In the genomic region with DNA sequence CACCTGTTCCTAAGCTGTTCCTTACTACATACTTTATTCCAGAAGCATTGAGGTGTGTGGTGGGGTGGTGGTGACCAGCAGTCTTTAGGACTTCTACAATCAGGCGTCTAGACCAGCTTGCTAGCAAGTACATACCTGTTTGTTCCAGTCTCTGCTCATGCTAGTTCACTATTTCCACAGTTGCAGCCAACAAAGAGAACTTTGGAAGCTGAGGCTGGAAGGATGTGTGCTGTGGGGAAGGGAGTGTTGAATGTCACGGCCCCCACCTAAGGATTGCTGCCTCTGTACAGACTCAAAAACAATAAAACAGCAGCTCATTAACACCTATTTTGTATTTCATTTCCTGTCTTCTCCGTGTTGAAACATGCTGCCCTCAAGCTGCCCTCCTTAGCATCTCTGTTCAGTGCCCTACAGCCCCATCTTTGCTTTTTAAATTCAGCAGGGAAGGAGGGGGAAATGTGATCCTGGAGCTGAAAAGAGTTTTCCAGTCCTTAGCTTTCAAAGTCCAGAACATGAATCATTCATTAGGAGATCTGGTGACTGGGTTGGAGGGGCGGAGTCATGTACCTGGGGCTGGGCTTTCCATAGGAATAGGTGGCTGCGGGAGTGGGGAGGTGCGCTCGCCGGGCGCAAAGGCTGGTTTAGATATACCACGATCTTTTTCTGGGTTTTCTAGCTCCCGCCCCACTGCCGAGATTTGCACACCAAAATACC, we compare ENCODE assay signal across 8 mouse cellular contexts. TPM values are rescaled to one million over a fixed set of nuclear protein-coding genes. Genes with fewer than 3 reads are reported as not detected.
DNase-seq lines count a peak whose midpoint lies in the region; ATAC-seq and TF ChIP-seq lines count a peak whose summit lies in the region.

No protein-coding gene starts in this region.

- H3K9ac ChIP-seq in forebrain, embryonic 13.5 days, result peak overlapping the region; percentile 65
- peak overlapping the region; percentile 41 for H3K9ac ChIP-seq in hindbrain, embryonic 14.5 days
- H3K9ac ChIP-seq in limb, embryonic 11.5 days (ENCODE audit: low read length), result peak overlapping the region; percentile 2; the same call in 1 of the 2 replicates
- H3K9ac ChIP-seq in midbrain, embryonic 14.5 days (replicated peaks; ENCODE audit: low read length), result peak overlapping the region; percentile 50

- DNase-seq in gastrocnemius, adult 2 months, result peak; percentile 74
- DNase-seq in gastrocnemius, postnatal 4 days (ENCODE audit: low spot score in 2 of 2), result no peak
- DNase-seq in adrenal gland, postnatal 25 days, result peak; percentile 75
- peak; percentile 61 for DNase-seq in hindbrain, embryonic 14.5 days (ENCODE audit: low spot score)
- DNase-seq in limb, embryonic 11.5 days (ENCODE audit: low spot score), result peak; percentile 76
- peak; percentile 79 for DNase-seq in midbrain, embryonic 14.5 days

- no peaks in the 10 kb centered on the region for H3K27me3 ChIP-seq in forebrain, embryonic 13.5 days
- no peaks in the 10 kb centered on the region for H3K27me3 ChIP-seq in hindbrain, embryonic 14.5 days (ENCODE audit: control insufficient read depth, insufficient read depth, low read length)
- H3K27me3 ChIP-seq in limb, embryonic 11.5 days (ENCODE audit: control insufficient read depth, insufficient read depth, low read length), result no peaks in the 10 kb centered on the region
- H3K27me3 ChIP-seq in midbrain, embryonic 14.5 days (ENCODE audit: control insufficient read depth, insufficient read depth, low read length), result no peaks in the 10 kb centered on the region

- H3K4me2 ChIP-seq in forebrain, embryonic 13.5 days, result peak overlapping the region; percentile 89
- peak overlapping the region; percentile 74 for H3K4me2 ChIP-seq in hindbrain, embryonic 14.5 days (replicated peaks)
- peak overlapping the region; percentile 73 for H3K4me2 ChIP-seq in limb, embryonic 11.5 days (ENCODE audit: low read depth, severe bottlenecking)
- H3K4me2 ChIP-seq in midbrain, embryonic 14.5 days (ENCODE audit: low read length), result peak overlapping the region; percentile 78

- peaks cover 26% of the 10 kb centered on the region for H3K4me1 ChIP-seq in forebrain, embryonic 13.5 days
- H3K4me1 ChIP-seq in hindbrain, embryonic 14.5 days (replicated peaks; ENCODE audit: control insufficient read depth, insufficient read depth, low read length), result peaks cover 16% of the 10 kb centered on the region
- H3K4me1 ChIP-seq in limb, embryonic 11.5 days (ENCODE audit: control insufficient read depth, insufficient read depth, low read length), result peaks cover 12% of the 10 kb centered on the region; the same call in 1 of the 2 replicates
- peaks cover 10% of the 10 kb centered on the region for H3K4me1 ChIP-seq in midbrain, embryonic 14.5 days (ENCODE audit: control insufficient read depth, insufficient read depth, low read length)

- 0% methylated on average over 12 of the region's 12 CpGs for WGBS in forebrain, embryonic 13.5 days
- 2% methylated on average over 12 of the region's 12 CpGs for WGBS in hindbrain, embryonic 14.5 days
- 1% methylated on average over 12 of the region's 12 CpGs for WGBS in limb, embryonic 11.5 days
- whole genome bisulfite sequencing in midbrain, embryonic 14.5 days, result 2% methylated on average over 12 of the region's 12 CpGs

- intact Hi-C loops in gastrocnemius, adult 2 months (cut with DNase I), result no loop called here

- 0 out of 2 replicates have a peak, but pooled peaks cover under 1% of the 10 kb centered on the region for H3K36me3 ChIP-seq in forebrain, embryonic 13.5 days (ENCODE audit: poor library complexity, severe bottlenecking)
- no peaks in the 10 kb centered on the region for H3K36me3 ChIP-seq in hindbrain, embryonic 14.5 days (replicated peaks; ENCODE audit: control insufficient read depth, insufficient read depth)
- 0 out of 2 replicates have a peak, but pooled peaks cover 2% of the 10 kb centered on the region for H3K36me3 ChIP-seq in limb, embryonic 11.5 days (ENCODE audit: control insufficient read depth, insufficient read depth, low read length)
- H3K36me3 ChIP-seq in midbrain, embryonic 14.5 days (ENCODE audit: control insufficient read depth, insufficient read depth, low read length), result peaks cover under 1% of the 10 kb centered on the region

- no peaks in the 10 kb centered on the region for H3K9me3 ChIP-seq in forebrain, embryonic 13.5 days (replicated peaks)
- H3K9me3 ChIP-seq in hindbrain, embryonic 14.5 days (ENCODE audit: control insufficient read depth, low read length), result no peaks in the 10 kb centered on the region
- no peaks in the 10 kb centered on the region for H3K9me3 ChIP-seq in limb, embryonic 11.5 days (ENCODE audit: control insufficient read depth, low read length)
- no peaks in the 10 kb centered on the region for H3K9me3 ChIP-seq in midbrain, embryonic 14.5 days (ENCODE audit: control insufficient read depth, low read length)

- ATAC-seq in forebrain, embryonic 13.5 days, result peak; percentile 69; the same call in 1 of the 2 replicates
- peak; percentile 81 for ATAC-seq in hindbrain, embryonic 14.5 days (ENCODE audit: low FRiP score)
- ATAC-seq in limb, embryonic 11.5 days (ENCODE audit: insufficient number of reproducible peaks, low FRiP score, low TSS enrichment, low read depth), result peak; percentile 77
- peak; percentile 77 for ATAC-seq in midbrain, embryonic 14.5 days (ENCODE audit: low FRiP score, low TSS enrichment)
- ATAC-seq in erythroid progenitor cell, adult 5-6 weeks (replicated peaks; ENCODE audit: low FRiP score, poor library complexity, severe bottlenecking), result no peak

- TF ChIP-seq CTCF in gastrocnemius, adult 2 months (IDR thresholded peaks at IDR 0.05), result no peak

- H3K27ac ChIP-seq in gastrocnemius, adult 2 months, result peak overlapping the region; percentile 88
- H3K27ac ChIP-seq in forebrain, embryonic 13.5 days, result no peak overlapping the region
- peak overlapping the region; percentile 26; the same call in 1 of the 2 replicates for H3K27ac ChIP-seq in hindbrain, embryonic 14.5 days
- peak overlapping the region; percentile 72 for H3K27ac ChIP-seq in limb, embryonic 11.5 days (replicated peaks; ENCODE audit: low read depth, low read length)
- H3K27ac ChIP-seq in midbrain, embryonic 14.5 days (replicated peaks; ENCODE audit: low read depth, low read length), result peak overlapping the region; percentile 53; the same call in 1 of the 2 replicates

- peak overlapping the region; percentile 77 for H3K4me3 ChIP-seq in gastrocnemius, adult 2 months
- H3K4me3 ChIP-seq in forebrain, embryonic 13.5 days, result peak overlapping the region; percentile 45
- peak overlapping the region; percentile 30 for H3K4me3 ChIP-seq in hindbrain, embryonic 14.5 days (replicated peaks; ENCODE audit: low read length)
- H3K4me3 ChIP-seq in limb, embryonic 11.5 days (ENCODE audit: low read depth, low read length), result peak overlapping the region; percentile 42
- peak overlapping the region; percentile 32 for H3K4me3 ChIP-seq in midbrain, embryonic 14.5 days (replicated peaks; ENCODE audit: low read depth, low read length)

RNA-seq across cellular contexts. Expression of a gene that starts 0.8 kb away (rescaled TPM):
- 1 to 10 TPM; 1.9 to 2.5 TPM for total RNA-seq in gastrocnemius, adult 2 months (2021)
- 1 to 10 TPM; 9.3 to 9.7 TPM for total RNA-seq in gastrocnemius, postnatal 4 days (2021)
- total RNA-seq in adrenal gland, postnatal 25 days (2021), result 16.3 and 27.0 TPM in 2 replicates
- polyA plus RNA-seq in forebrain, embryonic 13.5 days (2015; fragmentation: Nextera tagmentation; extraction: Ambion mirVana), result 9.0 and 12.9 TPM in 2 replicates
- 10.1 and 11.6 TPM in 2 replicates for polyA plus RNA-seq in hindbrain, embryonic 14.5 days (2014; fragmentation: Nextera tagmentation; extraction: Ambion mirVana)
- 22.7 and 24.9 TPM in 2 replicates for polyA plus RNA-seq in limb, embryonic 11.5 days (2014; fragmentation: Nextera tagmentation; extraction: Ambion mirVana)
- polyA plus RNA-seq in midbrain, embryonic 14.5 days (2014; fragmentation: Nextera tagmentation; extraction: Ambion mirVana), result 6.1 and 11.8 TPM in 2 replicates
- not detected in 2 replicates for total RNA-seq in erythroid progenitor cell, adult 5-6 weeks (2015; ENCODE audit: low replicate concordance)
- not detected in 2 replicates for total RNA-seq in erythroid progenitor cell, adult 5-6 weeks (2017; ENCODE audit: low replicate concordance)

RNA-seq across cellular contexts. Expression of a gene that starts 11.2 kb away (rescaled TPM):
- total RNA-seq in gastrocnemius, adult 2 months (2021), result 10 to 100 TPM; 11.0 to 11.7 TPM
- 10 to 100 TPM; 32.9 to 34.6 TPM for total RNA-seq in gastrocnemius, postnatal 4 days (2021)
- 55.3 and 58.9 TPM in 2 replicates for total RNA-seq in adrenal gland, postnatal 25 days (2021)
- 161 and 181 TPM in 2 replicates for polyA plus RNA-seq in forebrain, embryonic 13.5 days (2015; fragmentation: Nextera tagmentation; extraction: Ambion mirVana)
- 135 and 151 TPM in 2 replicates for polyA plus RNA-seq in hindbrain, embryonic 14.5 days (2014; fragmentation: Nextera tagmentation; extraction: Ambion mirVana)
- polyA plus RNA-seq in limb, embryonic 11.5 days (2014; fragmentation: Nextera tagmentation; extraction: Ambion mirVana), result 259 and 264 TPM in 2 replicates
- 146 and 148 TPM in 2 replicates for polyA plus RNA-seq in midbrain, embryonic 14.5 days (2014; fragmentation: Nextera tagmentation; extraction: Ambion mirVana)
- total RNA-seq in erythroid progenitor cell, adult 5-6 weeks (2015; ENCODE audit: low replicate concordance), result 19.8 and 38.1 TPM in 2 replicates
- total RNA-seq in erythroid progenitor cell, adult 5-6 weeks (2017; ENCODE audit: low replicate concordance), result 6.2 and 9.5 TPM in 2 replicates

RNA-seq across cellular contexts. Expression of a gene that starts 20.0 kb away (rescaled TPM):
- under 1 TPM; 0.25 to 0.26 TPM for total RNA-seq in gastrocnemius, adult 2 months (2021)
- total RNA-seq in gastrocnemius, postnatal 4 days (2021), result 1 to 10 TPM; 2.2 to 2.3 TPM
- 7.3 and 11.8 TPM in 2 replicates for total RNA-seq in adrenal gland, postnatal 25 days (2021)
- 29.3 and 37.9 TPM in 2 replicates for polyA plus RNA-seq in forebrain, embryonic 13.5 days (2015; fragmentation: Nextera tagmentation; extraction: Ambion mirVana)
- polyA plus RNA-seq in hindbrain, embryonic 14.5 days (2014; fragmentation: Nextera tagmentation; extraction: Ambion mirVana), result 95.7 and 111 TPM in 2 replicates
- 2.7 and 3.9 TPM in 2 replicates for polyA plus RNA-seq in limb, embryonic 11.5 days (2014; fragmentation: Nextera tagmentation; extraction: Ambion mirVana)
- 91.6 and 120 TPM in 2 replicates for polyA plus RNA-seq in midbrain, embryonic 14.5 days (2014; fragmentation: Nextera tagmentation; extraction: Ambion mirVana)
- not detected in 2 replicates for total RNA-seq in erythroid progenitor cell, adult 5-6 weeks (2015; ENCODE audit: low replicate concordance)
- total RNA-seq in erythroid progenitor cell, adult 5-6 weeks (2017; ENCODE audit: low replicate concordance), result not detected in 2 replicates

RNA-seq across cellular contexts. Expression of a gene that starts 56.6 kb away (rescaled TPM):
- 10 to 100 TPM; 54.6 to 58.3 TPM for total RNA-seq in gastrocnemius, adult 2 months (2021)
- total RNA-seq in gastrocnemius, postnatal 4 days (2021), result 10 to 100 TPM; 61.0 to 65.7 TPM
- total RNA-seq in adrenal gland, postnatal 25 days (2021), result 25.8 and 40.5 TPM in 2 replicates
- polyA plus RNA-seq in forebrain, embryonic 13.5 days (2015; fragmentation: Nextera tagmentation; extraction: Ambion mirVana), result 11.9 and 12.4 TPM in 2 replicates
- 7.1 and 7.9 TPM in 2 replicates for polyA plus RNA-seq in hindbrain, embryonic 14.5 days (2014; fragmentation: Nextera tagmentation; extraction: Ambion mirVana)
- 9.7 and 14.2 TPM in 2 replicates for polyA plus RNA-seq in limb, embryonic 11.5 days (2014; fragmentation: Nextera tagmentation; extraction: Ambion mirVana)
- 5.3 and 6.1 TPM in 2 replicates for polyA plus RNA-seq in midbrain, embryonic 14.5 days (2014; fragmentation: Nextera tagmentation; extraction: Ambion mirVana)
- total RNA-seq in erythroid progenitor cell, adult 5-6 weeks (2015; ENCODE audit: low replicate concordance), result 4.6 and 9.4 TPM in 2 replicates
- 28.5 and 37.6 TPM in 2 replicates for total RNA-seq in erythroid progenitor cell, adult 5-6 weeks (2017; ENCODE audit: low replicate concordance)

RNA-seq across cellular contexts. Expression of a gene that starts 58.5 kb away (rescaled TPM):
- total RNA-seq in gastrocnemius, adult 2 months (2021), result 10 to 100 TPM; 24.5 to 29.3 TPM
- 10 to 100 TPM; 20.4 to 23.2 TPM for total RNA-seq in gastrocnemius, postnatal 4 days (2021)
- 39.3 and 42.4 TPM in 2 replicates for total RNA-seq in adrenal gland, postnatal 25 days (2021)
- polyA plus RNA-seq in forebrain, embryonic 13.5 days (2015; fragmentation: Nextera tagmentation; extraction: Ambion mirVana), result 82.2 and 86.6 TPM in 2 replicates
- 57.0 and 72.4 TPM in 2 replicates for polyA plus RNA-seq in hindbrain, embryonic 14.5 days (2014; fragmentation: Nextera tagmentation; extraction: Ambion mirVana)
- polyA plus RNA-seq in limb, embryonic 11.5 days (2014; fragmentation: Nextera tagmentation; extraction: Ambion mirVana), result 68.2 and 68.9 TPM in 2 replicates
- 63.0 and 69.6 TPM in 2 replicates for polyA plus RNA-seq in midbrain, embryonic 14.5 days (2014; fragmentation: Nextera tagmentation; extraction: Ambion mirVana)
- total RNA-seq in erythroid progenitor cell, adult 5-6 weeks (2015; ENCODE audit: low replicate concordance), result 10.8 and 11.3 TPM in 2 replicates
- 4.9 and 15.5 TPM in 2 replicates for total RNA-seq in erythroid progenitor cell, adult 5-6 weeks (2017; ENCODE audit: low replicate concordance)

Comparison
In these comparisons a context has a peak if more than half of its experiments do, and no peak if none do; other contexts are left out.
1. DNase-seq: peak in gastrocnemius, adult 2 months (single experiment), adrenal gland, postnatal 25 days (single experiment), hindbrain, embryonic 14.5 days (single experiment), limb, embryonic 11.5 days (single experiment) and midbrain, embryonic 14.5 days (single experiment); none in gastrocnemius, postnatal 4 days (0 of 2).
2. H3K9ac ChIP-seq: peak in every context shown above with its lines; median percentile 65 in forebrain, embryonic 13.5 days; 50 in midbrain, embryonic 14.5 days; 41 in hindbrain, embryonic 14.5 days; 2 in limb, embryonic 11.5 days.
3. Peak in every context shown above with its lines, with median percentiles within 50 percentile points of each other: H3K4me3 ChIP-seq and H3K4me2 ChIP-seq.